11 mouse cellular contexts compared by ENCODE assay signal in the genomic region with DNA sequence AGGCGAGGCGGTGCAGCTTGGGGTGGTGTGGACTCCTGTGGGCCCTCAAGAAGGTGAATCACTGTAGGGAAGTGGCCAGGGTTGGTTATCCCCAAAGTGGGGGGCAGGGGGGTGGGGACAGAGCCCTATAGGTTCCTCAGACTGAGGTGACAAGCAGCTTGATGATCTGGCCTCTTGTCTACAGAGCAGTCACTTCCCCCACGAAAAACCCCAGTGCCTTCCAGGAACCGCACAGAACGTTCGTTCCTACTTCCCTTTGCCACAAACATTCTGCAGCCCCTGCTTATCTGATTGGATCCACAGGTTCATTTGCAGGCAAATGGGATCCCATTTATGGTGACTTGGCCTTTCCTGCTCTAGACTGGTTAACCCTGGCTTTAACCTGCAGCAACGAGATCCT.
A peak's percentile ranks its signal among the peaks of the same experiment; 100 is the strongest.
DNase-seq lines count a peak whose midpoint lies in the region; ATAC-seq and TF ChIP-seq lines count a peak whose summit lies in the region.
"Had no signal": no experiment of that assay in that cellular context is flagged by ENCODE, and none has a peak within 500 bp of the region (broad histone marks: within the 10 kb centered on the region; RNA-seq: fewer than 3 reads in every experiment).

No protein-coding gene starts in this region.

- no peak for DNase-seq in layer of hippocampus, adult 2 months (ENCODE audit: low spot score in 2 of 2)
- no peak for DNase-seq in layer of hippocampus, postnatal 25 days (ENCODE audit: extremely low spot score in 1 of 2, low spot score in 1 of 2)
- peak; percentile 87 for DNase-seq in MEL (ENCODE audit: low read depth, low spot score)
- no peak for DNase-seq in urinary bladder, postnatal 36 days (ENCODE audit: low spot score in 2 of 2)
- DNase-seq in urinary bladder, postnatal 14 days (ENCODE audit: low spot score) = no peak
- DNase-seq in midbrain, embryonic 14.5 days = no peak
- DNase-seq: cerebellum, postnatal 36 days; right cerebral cortex, postnatal 25 days had no signal

- no peak for TF ChIP-seq CTCF in layer of hippocampus, adult 2 months (conservative IDR thresholded peaks at IDR 0.05)
- TF ChIP-seq CTCF in MEL (IDR thresholded peaks at IDR 0.05 in 2 of 3, conservative IDR thresholded peaks at IDR 0.05 in 1 of 3; ENCODE audit: control insufficient read depth in 1 of 3, insufficient read depth in 1 of 3, low read depth in 2 of 3, low read length in 3 of 3, poor library complexity in 1 of 3, severe bottlenecking in 1 of 3) = no peak

- TF ChIP-seq EP300 in MEL (IDR thresholded peaks at IDR 0.05; ENCODE audit: low read depth in 1 of 2, low read length in 2 of 2) = peak; percentile 60 to 68

- H3K9ac ChIP-seq in MEL (ENCODE audit: control insufficient read depth, low read depth, low read length, poor library complexity, severe bottlenecking) = peak overlapping the region; percentile 27; the same call in 1 of the 2 replicates
- no peak overlapping the region for H3K9ac ChIP-seq in embryonic facial prominence, embryonic 13.5 days
- no peak overlapping the region for H3K9ac ChIP-seq in midbrain, embryonic 14.5 days (replicated peaks; ENCODE audit: low read length)

- TF ChIP-seq POLR2A in MEL (IDR thresholded peaks at IDR 0.05; ENCODE audit: control insufficient read depth in 1 of 2, insufficient read depth in 1 of 2, low read depth in 1 of 2, low read length in 2 of 2, poor library complexity in 1 of 2) = no peak

- TF ChIP-seq RAD21 in MEL (IDR thresholded peaks at IDR 0.05; ENCODE audit: low read depth, low read length) = no peak; the same call in 1 of the 2 replicates

- peaks cover 2 to 4% of the 10 kb centered on the region in 2 experiments; a peak in 2 of 4 replicates for H3K27me3 ChIP-seq in MEL (ENCODE audit: control insufficient read depth in 1 of 2, insufficient read depth in 2 of 2, low read length in 2 of 2)
- no peaks in the 10 kb centered on the region for H3K27me3 ChIP-seq in embryonic facial prominence, embryonic 13.5 days
- H3K27me3 ChIP-seq in midbrain, embryonic 14.5 days (ENCODE audit: control insufficient read depth, insufficient read depth, low read length) = no peaks in the 10 kb centered on the region

- no peak overlapping the region for H3K4me3 ChIP-seq in layer of hippocampus, adult 2 months
- no peak overlapping the region for H3K4me3 ChIP-seq in MEL (ENCODE audit: control insufficient read depth in 1 of 2, insufficient read depth in 1 of 2, low read depth in 2 of 2, low read length in 2 of 2)
- no peak overlapping the region for H3K4me3 ChIP-seq in embryonic facial prominence, embryonic 13.5 days
- H3K4me3 ChIP-seq in midbrain, embryonic 14.5 days (replicated peaks; ENCODE audit: low read depth, low read length) = no peak overlapping the region

- H3K79me2 ChIP-seq in MEL (ENCODE audit: control insufficient read depth, insufficient read depth, low read length, poor library complexity) = no peaks in the 10 kb centered on the region

- peaks cover 4 to 23% of the 10 kb centered on the region in 2 experiments; a peak in 3 of 4 replicates for H3K4me1 ChIP-seq in MEL (ENCODE audit: control insufficient read depth in 1 of 2, insufficient read depth in 2 of 2, low read length in 2 of 2)
- peaks cover 12% of the 10 kb centered on the region for H3K4me1 ChIP-seq in embryonic facial prominence, embryonic 13.5 days
- H3K4me1 ChIP-seq in midbrain, embryonic 14.5 days (ENCODE audit: control insufficient read depth, insufficient read depth, low read length) = no peaks in the 10 kb centered on the region

- H3K4me2 ChIP-seq in embryonic facial prominence, embryonic 13.5 days = no peak overlapping the region
- no peak overlapping the region for H3K4me2 ChIP-seq in midbrain, embryonic 14.5 days (ENCODE audit: low read length)

- no peak for ATAC-seq in embryonic facial prominence, embryonic 13.5 days (ENCODE audit: insufficient number of reproducible peaks, insufficient read depth, low FRiP score, low TSS enrichment, low read depth)
- ATAC-seq in megakaryocyte, adult 5-6 weeks (ENCODE audit: poor library complexity, severe bottlenecking) = peak; percentile 57
- no peak for ATAC-seq in midbrain, embryonic 14.5 days (ENCODE audit: low FRiP score, low TSS enrichment)
- ATAC-seq: forebrain, embryonic 14.5 days had no signal

- no peaks in the 10 kb centered on the region for H3K9me3 ChIP-seq in MEL (replicated peaks; ENCODE audit: insufficient read depth, low read length)
- no peaks in the 10 kb centered on the region for H3K9me3 ChIP-seq in embryonic facial prominence, embryonic 13.5 days
- H3K9me3 ChIP-seq in midbrain, embryonic 14.5 days (ENCODE audit: control insufficient read depth, low read length) = no peaks in the 10 kb centered on the region

- H3K27ac ChIP-seq in layer of hippocampus, adult 2 months = peak overlapping the region; percentile 85; the same call in 1 of the 2 replicates
- H3K27ac ChIP-seq in MEL (ENCODE audit: control insufficient read depth, low read depth, low read length) = peak overlapping the region; percentile 52
- H3K27ac ChIP-seq in embryonic facial prominence, embryonic 13.5 days = peak overlapping the region; percentile 62
- H3K27ac ChIP-seq in midbrain, embryonic 14.5 days (replicated peaks; ENCODE audit: low read depth, low read length) = no peak overlapping the region

- H3K36me3 ChIP-seq in MEL (ENCODE audit: control insufficient read depth in 1 of 2, insufficient read depth in 2 of 2, low read length in 2 of 2) = peaks cover 0 to 14% of the 10 kb centered on the region in 2 experiments; a peak in 2 of 4 replicates
- H3K36me3 ChIP-seq in embryonic facial prominence, embryonic 13.5 days = no peaks in the 10 kb centered on the region
- H3K36me3 ChIP-seq in midbrain, embryonic 14.5 days (ENCODE audit: control insufficient read depth, insufficient read depth, low read length) = no peaks in the 10 kb centered on the region

- WGBS in embryonic facial prominence, embryonic 13.5 days = 74% methylated on average over 7 of the region's 7 CpGs
- WGBS in midbrain, embryonic 14.5 days = 90% methylated on average over 7 of the region's 7 CpGs

TF ChIP-seq in MEL, 35 proteins besides CTCF, POLR2A, EP300 and RAD21:
- TF ChIP-seq CHD2 (IDR thresholded peaks at IDR 0.05; ENCODE audit: low read length) (peak; percentile 27; the same call in 1 of the 2 replicates), TAL1 (IDR thresholded peaks at IDR 0.05; ENCODE audit: low read length) (peak; percentile 16; the same call in 1 of the 2 replicates), ETS1 (IDR thresholded peaks at IDR 0.05; ENCODE audit: low read depth, low read length) (peak; percentile 48; the same call in 1 of the 2 replicates), NELFE (IDR thresholded peaks at IDR 0.05; ENCODE audit: low read depth, low read length) (no peak), GABPA (IDR thresholded peaks at IDR 0.05; ENCODE audit: low read depth, low read length) (no peak), MAX (IDR thresholded peaks at IDR 0.05; ENCODE audit: low read length) (no peak), MAZ (IDR thresholded peaks at IDR 0.05; ENCODE audit: low read depth, low read length) (no peak), ELF1 (IDR thresholded peaks at IDR 0.05; ENCODE audit: low read depth, low read length) (peak; percentile 19; the same call in 1 of the 2 replicates), CHD1 (IDR thresholded peaks at IDR 0.05; ENCODE audit: low read depth, low read length) (no peak), TCF12 (IDR thresholded peaks at IDR 0.05; ENCODE audit: low read depth, low read length) (0 out of 2 replicates have a peak, but pooled peaks have one; percentile 14), ZC3H11A (IDR thresholded peaks at IDR 0.05; ENCODE audit: low read depth, low read length) (no peak), MEF2A (IDR thresholded peaks at IDR 0.05; ENCODE audit: extremely low read depth, insufficient replicate concordance, low read depth, low read length, poor library complexity, severe bottlenecking) (no peak), ZMIZ1 (IDR thresholded peaks at IDR 0.05; ENCODE audit: low read depth, low read length) (no peak), RCOR1 (IDR thresholded peaks at IDR 0.05; ENCODE audit: low read depth, low read length) (peak; percentile 37; the same call in 1 of the 2 replicates), NRF1 (IDR thresholded peaks at IDR 0.05; ENCODE audit: insufficient read depth, low read depth, low read length, poor library complexity, severe bottlenecking) (0 out of 2 replicates have a peak, but pooled peaks have one; percentile 0), BHLHE40 (IDR thresholded peaks at IDR 0.05; ENCODE audit: borderline replicate concordance, low read depth, low read length) (no peak), ZNF384 (IDR thresholded peaks at IDR 0.05; ENCODE audit: low read depth, low read length) (no peak), ZKSCAN1 (IDR thresholded peaks at IDR 0.05; ENCODE audit: low read depth, low read length) (no peak), GATA1 (IDR thresholded peaks at IDR 0.05; ENCODE audit: low read depth, low read length) (peak; percentile 81), MXI1 (IDR thresholded peaks at IDR 0.05; ENCODE audit: low read depth, low read length) (no peak), SIN3A (IDR thresholded peaks at IDR 0.05; ENCODE audit: low read length) (peak; percentile 47; the same call in 1 of the 2 replicates), MYB (IDR thresholded peaks at IDR 0.05; ENCODE audit: low read depth, low read length) (no peak), USF2 (IDR thresholded peaks at IDR 0.05; ENCODE audit: borderline replicate concordance in 1 of 2, insufficient read depth in 1 of 2, low read depth in 1 of 2, low read length in 2 of 2) (no peak), POLR2AphosphoS5 (IDR thresholded peaks at IDR 0.05; ENCODE audit: borderline replicate concordance, low read depth, low read length) (no peak), HCFC1 (IDR thresholded peaks at IDR 0.05; ENCODE audit: low read depth, low read length) (no peak)
